Mouse (Mus musculus) limb, embryonic 15.5 days (tissue): Measurements from ENCODE around the gene Eln. TPM values are rescaled to one million over a fixed set of nuclear protein-coding genes. Genes with fewer than 3 reads are reported as not detected.

Source experiments
- ATAC-seq: fragments of 200-750 bp; cut with Nextera tagmentation; 2 replicates; pipeline ENCODE4 v1.8.0; 2017; ENCODE audit warnings: low read depth, moderate TSS enrichment; ENCODE audit not compliant: insufficient number of reproducible peaks, low FRiP score, low TSS enrichment
- H3K27ac ChIP-seq: fragments of 300-500 bp; sonication (generic); 2 replicates; pipeline ENCODE4 v1.5.1; 2015; ENCODE audit warnings: moderate library complexity, mild to moderate bottlenecking, inconsistent platforms
- H3K27me3 ChIP-seq: fragments of 300-500 bp; sonication (generic); 2 replicates; pipeline ENCODE4 v1.6.1; 2015; ENCODE audit warnings: inconsistent platforms
- H3K36me3 ChIP-seq: fragments of 300-500 bp; sonication (generic); 2 replicates; pipeline ENCODE4 v1.6.1; 2015; ENCODE audit warnings: inconsistent platforms
- H3K4me1 ChIP-seq: fragments of 300-500 bp; sonication (generic); 2 replicates; pipeline ENCODE4 v1.6.1; 2015; ENCODE audit warnings: inconsistent platforms
- H3K4me2 ChIP-seq: fragments of 300-500 bp; sonication (generic); 2 replicates; pipeline ENCODE4 v1.6.1; 2015; ENCODE audit warnings: mild to moderate bottlenecking, inconsistent platforms
- H3K4me3 ChIP-seq: fragments of 300-500 bp; sonication (generic); 2 replicates; pipeline ENCODE4 v1.5.1; 2015; ENCODE audit warnings: mild to moderate bottlenecking, inconsistent platforms
- H3K9ac ChIP-seq: fragments of 300-500 bp; sonication (generic); 2 replicates; pipeline ENCODE4 v1.6.1; 2015; ENCODE audit warnings: inconsistent platforms
- H3K9me3 ChIP-seq: fragments of 300-500 bp; sonication (generic); 2 replicates; pipeline ENCODE4 v1.6.1; 2016; ENCODE audit warnings: inconsistent platforms
- WGBS: fragments of 180-500 bp; shearing (Covaris S2); methylation state at CpG from one replicate; pipeline ENCODE4 v1.1.7; 2015; 5-methylcytosine and 5-hydroxymethylcytosine counted together
- polyA plus RNA-seq: library from polyadenylated mRNA; unstranded; fragments of >200 nt; fragmentation: Nextera tagmentation; extraction: Ambion mirVana; gene quantifications from 2 replicates; pipeline ENCODE4 v1.2.1, GENCODE M21; 2015

Eln gene
- polyA plus RNA-seq, 1 experiment from 2014 or later: 178 TPM

DNA sequence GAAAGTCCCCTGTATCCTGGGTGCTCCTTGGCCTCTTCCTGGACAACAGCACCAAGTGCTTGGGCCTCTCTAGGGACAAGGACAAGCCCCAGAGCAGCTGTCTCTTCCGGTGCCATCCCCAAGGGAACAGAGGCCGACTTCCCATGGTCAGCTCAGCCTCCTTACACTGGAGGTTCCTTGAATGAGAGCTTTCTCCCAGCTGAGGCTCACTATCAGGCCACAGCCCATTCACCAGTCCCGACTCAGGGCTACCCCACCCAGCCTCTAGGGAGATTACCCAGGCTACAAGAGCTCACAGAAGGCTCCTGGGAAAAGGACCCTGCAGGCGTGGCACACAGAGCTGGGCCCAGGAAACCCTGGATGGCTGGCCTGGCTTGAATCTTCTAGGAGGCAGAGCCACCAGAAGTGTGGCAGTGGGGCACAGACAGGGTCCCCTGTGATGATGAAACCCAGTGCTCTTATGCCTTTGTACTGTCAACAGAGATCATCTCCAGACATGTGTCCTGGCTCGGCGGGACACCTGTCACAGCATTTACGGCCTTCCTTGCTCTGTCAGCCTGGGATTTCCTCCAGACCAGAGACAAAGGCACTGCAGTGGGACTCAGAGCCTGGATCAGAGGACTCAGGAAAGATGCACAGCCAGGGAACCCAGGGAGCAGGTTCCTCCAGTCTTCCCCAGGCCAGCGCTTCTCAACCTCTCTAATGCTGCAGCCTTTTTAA lies 68.1 kb downstream of the Eln start:
- H3K27ac ChIP-seq: no peak overlapping the region
- no peak for ATAC-seq
- H3K4me2 ChIP-seq: no peak overlapping the region
- H3K4me1 ChIP-seq: peaks cover 35% of the 10 kb centered on the region
- H3K27me3 ChIP-seq: no peaks in the 10 kb centered on the region
- H3K36me3 ChIP-seq: no peaks in the 10 kb centered on the region
- WGBS: 52% methylated on average over 8 of the region's 8 CpGs
- H3K9ac ChIP-seq: no peak overlapping the region
- no peak overlapping the region for H3K4me3 ChIP-seq
- H3K9me3 ChIP-seq: no peaks in the 10 kb centered on the region

- Histone ChIP-seq H3K9ac (no peak overlapping the region), H3K27ac (no peak overlapping the region), H3K27me3 (no peaks in the 10 kb centered on the region), H3K4me2 (no peak overlapping the region), H3K4me1 (peaks cover 35% of the 10 kb centered on the region), H3K9me3 (no peaks in the 10 kb centered on the region), H3K4me3 (no peak overlapping the region), H3K36me3 (peaks cover 2% of the 10 kb centered on the region)
- 81% methylated on average over 3 of the region's 3 CpGs for WGBS
- no peak for ATAC-seq
Observed at GRCm38 (mm10) chr5:134678031-134678430, 69.1 kb downstream of the Eln start.

GRCm38 (mm10) chr5:134677491-134677890 lies 69.6 kb downstream of the Eln start:
- Histone ChIP-seq H3K4me2 (no peak overlapping the region), H3K4me1 (peaks cover 35% of the 10 kb centered on the region), H3K27ac (no peak overlapping the region), H3K9me3 (no peaks in the 10 kb centered on the region), H3K4me3 (no peak overlapping the region), H3K27me3 (no peaks in the 10 kb centered on the region), H3K9ac (no peak overlapping the region), H3K36me3 (peaks cover 8% of the 10 kb centered on the region)
- no peak for ATAC-seq
- WGBS: 82% methylated on average over 5 of the region's 5 CpGs

DNA sequence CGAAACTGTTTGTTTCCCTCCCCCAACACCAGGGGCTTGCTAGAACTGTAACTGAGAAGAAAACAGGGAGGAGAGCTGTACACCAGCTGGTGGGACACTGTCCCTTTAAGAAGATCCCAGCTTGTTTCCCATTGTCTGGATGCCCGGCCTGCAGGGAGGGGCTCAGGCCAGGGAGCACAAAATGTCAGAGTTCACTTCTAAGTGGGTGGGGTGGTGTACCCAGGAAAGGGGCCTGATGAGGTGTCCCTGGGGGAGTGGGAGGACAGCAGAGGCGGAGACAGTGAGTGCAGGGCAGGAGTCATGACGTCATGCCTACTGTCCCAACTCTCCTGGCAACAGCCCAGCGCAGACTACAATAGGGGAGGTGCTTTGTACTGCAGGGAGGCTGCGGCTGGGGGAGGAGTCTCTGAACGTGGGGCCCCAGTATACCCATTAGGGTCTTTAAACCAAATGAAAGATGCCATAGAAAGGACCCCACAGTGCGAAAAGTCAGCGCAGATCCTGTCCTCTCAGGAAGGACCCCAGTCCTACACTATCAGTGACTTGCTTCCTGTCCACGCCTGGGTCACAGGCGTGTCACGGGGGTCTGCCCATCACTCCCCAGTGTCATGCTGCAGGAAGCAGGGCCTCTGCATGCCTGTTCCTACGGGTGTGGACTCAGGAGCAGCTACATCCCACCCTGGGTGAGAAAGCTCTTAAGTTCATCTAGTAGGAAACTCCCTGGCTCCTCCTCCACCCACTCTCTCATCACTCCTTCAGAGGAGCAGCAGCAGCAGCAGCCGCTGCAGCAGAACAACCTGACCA lies 71.0 kb downstream of the Eln start:
- ATAC-seq: peak; percentile 72
- Histone ChIP-seq H3K9ac (no peak overlapping the region), H3K9me3 (no peaks in the 10 kb centered on the region), H3K4me3 (peak overlapping the region; percentile 34), H3K36me3 (peaks cover 18% of the 10 kb centered on the region), H3K27ac (peak overlapping the region; percentile 82), H3K27me3 (no peaks in the 10 kb centered on the region), H3K4me1 (peaks cover 35% of the 10 kb centered on the region), H3K4me2 (peak overlapping the region; percentile 55)
- WGBS: 6% methylated on average over 14 of the region's 14 CpGs

DNA sequence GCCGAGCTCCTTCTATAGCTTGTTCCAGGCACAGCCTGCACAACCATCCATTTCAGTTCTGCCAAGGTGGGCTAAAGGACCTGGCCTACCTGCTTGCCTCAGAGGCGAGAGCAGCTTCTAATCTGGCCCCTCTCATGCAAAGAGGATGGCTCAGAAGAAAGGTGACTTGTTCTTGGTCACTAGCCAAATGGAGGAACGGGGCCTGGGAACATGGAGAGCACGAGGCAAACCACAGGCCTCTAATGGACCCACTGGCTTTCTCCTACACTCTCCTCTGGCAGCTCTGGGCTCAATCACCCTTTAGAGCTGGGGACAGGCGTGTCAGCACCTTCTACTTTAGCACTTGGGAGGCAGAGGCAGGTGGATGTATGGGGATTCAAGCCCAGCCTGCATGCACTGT lies 72.1 kb downstream of the Eln start:
- no peak for ATAC-seq
- 74% methylated on average over 5 of the region's 5 CpGs for WGBS
- Histone ChIP-seq H3K9ac (no peak overlapping the region), H3K27ac (peak overlapping the region; percentile 82), H3K27me3 (no peaks in the 10 kb centered on the region), H3K9me3 (no peaks in the 10 kb centered on the region), H3K4me3 (no peak overlapping the region), H3K4me2 (no peak overlapping the region), H3K4me1 (peaks cover 35% of the 10 kb centered on the region), H3K36me3 (peaks cover 23% of the 10 kb centered on the region)

- H3K4me3 ChIP-seq: no peak overlapping the region
- 87% methylated on average over 6 of the region's 6 CpGs for WGBS
- H3K4me1 ChIP-seq: peaks cover 20% of the 10 kb centered on the region
- H3K4me2 ChIP-seq: no peak overlapping the region
- no peak for ATAC-seq
- peaks cover 40% of the 10 kb centered on the region for H3K36me3 ChIP-seq
- H3K27ac ChIP-seq: no peak overlapping the region
- H3K9ac ChIP-seq: no peak overlapping the region
- H3K9me3 ChIP-seq: no peaks in the 10 kb centered on the region
- H3K27me3 ChIP-seq: no peaks in the 10 kb centered on the region
Observed at GRCm38 (mm10) chr5:134672611-134673010, 74.5 kb downstream of the Eln start.

DNA sequence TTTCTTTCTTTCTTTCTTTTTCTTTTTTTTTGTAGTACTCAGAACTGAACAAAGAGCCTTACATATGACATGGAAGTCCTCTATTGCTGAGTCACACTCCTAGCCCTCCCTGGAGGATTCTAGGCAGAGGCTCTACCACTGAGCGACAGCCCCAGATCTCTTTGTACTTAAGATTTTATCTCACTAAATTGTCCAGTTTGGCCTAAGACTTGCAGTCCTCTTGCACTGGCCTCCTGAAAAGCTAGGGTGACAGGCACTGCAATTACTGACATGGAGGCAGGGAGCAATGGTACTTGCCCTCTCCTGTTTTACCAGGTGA lies 75.0 kb downstream of the Eln start:
- no peak overlapping the region for H3K9ac ChIP-seq
- H3K27me3 ChIP-seq: no peaks in the 10 kb centered on the region
- H3K4me2 ChIP-seq: no peak overlapping the region
- H3K27ac ChIP-seq: no peak overlapping the region
- no peaks in the 10 kb centered on the region for H3K9me3 ChIP-seq
- peaks cover 45% of the 10 kb centered on the region for H3K36me3 ChIP-seq
- H3K4me1 ChIP-seq: peaks cover 19% of the 10 kb centered on the region
- ATAC-seq: no peak
- no peak overlapping the region for H3K4me3 ChIP-seq
- WGBS: 83% methylated on average over 1 of the region's 1 CpGs

GRCm38 (mm10) chr5:134671335-134672197 lies 75.6 kb downstream of the Eln start:
- 69% methylated on average over 17 of the region's 17 CpGs for WGBS
- no peak overlapping the region for H3K27ac ChIP-seq
- H3K36me3 ChIP-seq: peaks cover 47% of the 10 kb centered on the region
- H3K4me3 ChIP-seq: no peak overlapping the region
- no peaks in the 10 kb centered on the region for H3K27me3 ChIP-seq
- peaks cover 13% of the 10 kb centered on the region for H3K4me1 ChIP-seq
- no peak overlapping the region for H3K4me2 ChIP-seq
- H3K9ac ChIP-seq: no peak overlapping the region
- ATAC-seq: no peak
- no peaks in the 10 kb centered on the region for H3K9me3 ChIP-seq

GRCm38 (mm10) chr5:134669001-134669708 lies 78.0 kb downstream of the Eln start:
- Histone ChIP-seq H3K36me3 (peaks cover 67% of the 10 kb centered on the region), H3K4me2 (no peak overlapping the region), H3K27me3 (no peaks in the 10 kb centered on the region), H3K4me1 (no peaks in the 10 kb centered on the region), H3K27ac (no peak overlapping the region), H3K4me3 (no peak overlapping the region), H3K9me3 (no peaks in the 10 kb centered on the region), H3K9ac (no peak overlapping the region)
- WGBS: 73% methylated on average over 20 of the region's 20 CpGs
- no peak for ATAC-seq

DNA sequence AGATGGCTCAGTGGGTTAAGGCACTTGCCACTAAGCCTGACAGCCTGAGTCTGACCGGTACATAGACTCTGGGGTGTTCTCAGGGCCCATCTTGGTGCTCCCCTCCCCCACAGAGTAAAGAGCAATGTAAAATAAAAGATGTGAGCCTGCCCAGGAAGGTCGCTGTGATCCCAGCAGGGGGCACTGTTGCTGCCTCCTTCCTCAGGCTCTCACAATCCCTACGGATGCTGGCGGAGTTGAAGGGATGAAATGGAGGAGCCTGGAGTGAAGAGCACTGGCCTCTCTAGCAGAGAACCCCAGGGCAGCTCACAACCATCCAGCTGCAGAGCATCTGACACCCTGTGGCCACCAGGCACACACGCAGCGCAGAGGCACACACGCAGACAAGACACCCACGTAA lies 78.6 kb downstream of the Eln start:
- H3K4me2 ChIP-seq: no peak overlapping the region
- H3K36me3 ChIP-seq: peaks cover 74% of the 10 kb centered on the region
- H3K9ac ChIP-seq: no peak overlapping the region
- H3K9me3 ChIP-seq: no peaks in the 10 kb centered on the region
- no peak overlapping the region for H3K4me3 ChIP-seq
- no peak overlapping the region for H3K27ac ChIP-seq
- peak; percentile 20; the same call in 1 of the 2 replicates for ATAC-seq
- H3K4me1 ChIP-seq: no peaks in the 10 kb centered on the region
- H3K27me3 ChIP-seq: no peaks in the 10 kb centered on the region
- WGBS: 40% methylated on average over 8 of the region's 8 CpGs

DNA sequence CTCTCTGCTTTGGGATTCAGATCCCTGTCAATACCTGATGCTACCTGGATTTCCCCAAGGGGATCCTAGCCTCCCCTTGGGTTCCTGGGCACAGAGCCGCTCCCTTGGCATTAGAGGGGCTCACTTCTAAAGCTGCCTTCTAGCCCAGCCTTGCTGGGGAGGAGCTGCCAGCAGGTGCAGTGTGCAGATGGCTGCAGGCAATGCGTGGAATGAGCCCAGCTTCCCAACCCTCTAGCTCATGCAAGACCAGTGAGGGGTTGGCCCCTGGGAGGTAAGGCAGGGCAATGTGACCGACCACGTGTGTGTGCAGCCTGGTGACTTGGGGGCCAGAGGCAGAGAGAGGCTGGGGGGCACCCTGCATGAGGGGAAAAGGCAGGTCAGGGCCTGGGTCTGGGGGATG lies 90.4 kb downstream of the Eln start:
- WGBS: 74% methylated on average over 4 of the region's 4 CpGs
- H3K27ac ChIP-seq: no peak overlapping the region
- no peak for ATAC-seq
- no peaks in the 10 kb centered on the region for H3K9me3 ChIP-seq
- no peak overlapping the region for H3K4me2 ChIP-seq
- H3K4me1 ChIP-seq: peaks cover 6% of the 10 kb centered on the region
- H3K4me3 ChIP-seq: no peak overlapping the region
- H3K27me3 ChIP-seq: no peaks in the 10 kb centered on the region
- H3K9ac ChIP-seq: no peak overlapping the region
- peaks cover 26% of the 10 kb centered on the region for H3K36me3 ChIP-seq
